Comparison of ENCODE assay signal across 1 mouse cellular context in the genomic region with DNA sequence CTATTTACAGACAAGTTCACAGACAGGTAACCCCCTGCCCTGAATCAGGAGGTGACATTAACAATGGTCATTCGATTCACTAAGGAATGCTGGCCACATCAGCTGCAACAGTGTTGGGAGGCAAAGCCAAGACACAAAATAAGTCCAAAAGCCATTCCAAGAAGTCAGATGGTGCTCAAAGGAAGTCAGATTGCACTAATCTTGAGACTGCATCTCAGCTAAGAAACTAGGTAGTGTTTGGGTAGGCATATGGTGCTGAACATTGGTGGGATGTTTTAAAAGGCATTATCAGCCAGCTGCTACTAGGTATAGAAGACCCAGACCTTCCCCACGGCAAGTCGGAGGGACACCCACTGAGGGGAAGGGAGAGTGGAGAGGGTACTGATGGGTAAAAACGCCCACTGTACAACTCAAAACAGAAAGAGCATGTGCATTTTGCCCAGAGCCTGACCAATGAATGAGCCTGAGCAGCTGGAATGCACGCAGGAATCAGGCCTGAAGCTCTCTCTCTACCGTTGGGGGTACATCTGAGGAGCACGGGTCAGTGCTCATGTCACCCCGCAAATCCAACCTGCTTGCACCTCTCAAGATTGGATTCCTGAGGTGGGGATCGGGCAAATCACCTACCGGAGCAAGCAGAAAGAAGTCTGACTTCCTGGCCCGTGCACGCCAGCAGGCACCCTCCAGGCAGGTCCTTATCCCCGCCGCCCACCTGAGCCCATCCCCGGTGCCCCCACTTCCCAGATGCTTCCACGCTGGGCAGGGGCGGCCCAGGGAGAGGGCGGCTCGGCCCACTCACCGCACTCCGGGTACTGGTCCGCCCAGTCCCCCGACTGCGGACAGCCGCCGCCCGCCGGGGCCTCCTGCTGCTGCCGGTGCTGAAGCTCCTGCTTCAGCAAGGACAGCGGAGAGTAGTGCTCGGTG.
TF ChIP-seq lines count a peak whose summit lies in the region.

No protein-coding gene starts in this region.

TF ChIP-seq in myocyte, 11 proteins besides CTCF, POLR2A, EP300 and RAD21 (continued from another document):
- TF ChIP-seq TCF12 (IDR thresholded peaks at IDR 0.05; ENCODE audit: insufficient read depth, poor library complexity, severe bottlenecking) = no peak
